Mouse (Mus musculus): ENCODE results near the gene Zfp992. TPM values are rescaled to one million over a fixed set of nuclear protein-coding genes. Genes with fewer than 3 reads are reported as not detected.
"Not testable (repeated sequence)": the region's sequence is repeated elsewhere in the genome, so short reads cannot be mapped to it uniquely, and the experiment has no call there.

The Zfp992 gene
- 0.73 and 1.2 TPM in 2 replicates for polyA plus RNA-seq (2015; fragmentation: Nextera tagmentation; extraction: Ambion mirVana)

- 87% methylated on average over 2 of the region's 2 CpGs for WGBS
- not testable (repeated sequence) for H3K9ac ChIP-seq (ENCODE audit: low read length); ATAC-seq (ENCODE audit: low read depth); H3K27ac ChIP-seq (ENCODE audit: low read length); H3K4me3 ChIP-seq (ENCODE audit: low read length); H3K4me1 ChIP-seq (replicated peaks; ENCODE audit: control insufficient read depth, insufficient read depth, low read length); H3K4me2 ChIP-seq (ENCODE audit: low read depth, low read length); H3K36me3 ChIP-seq (ENCODE audit: control insufficient read depth, insufficient read depth, low read length); H3K27me3 ChIP-seq (ENCODE audit: control insufficient read depth, insufficient read depth, low read depth, low read length)
- H3K9me3 ChIP-seq (ENCODE audit: control insufficient read depth, low read length), result peaks cover 22% of the 10 kb centered on the region
Observed at GRCm38 (mm10) chr4:146448950-146449349, at the start of gene Zfp992. Gene Zfp992 (plus strand): TSS chr4:146449023.

DNA sequence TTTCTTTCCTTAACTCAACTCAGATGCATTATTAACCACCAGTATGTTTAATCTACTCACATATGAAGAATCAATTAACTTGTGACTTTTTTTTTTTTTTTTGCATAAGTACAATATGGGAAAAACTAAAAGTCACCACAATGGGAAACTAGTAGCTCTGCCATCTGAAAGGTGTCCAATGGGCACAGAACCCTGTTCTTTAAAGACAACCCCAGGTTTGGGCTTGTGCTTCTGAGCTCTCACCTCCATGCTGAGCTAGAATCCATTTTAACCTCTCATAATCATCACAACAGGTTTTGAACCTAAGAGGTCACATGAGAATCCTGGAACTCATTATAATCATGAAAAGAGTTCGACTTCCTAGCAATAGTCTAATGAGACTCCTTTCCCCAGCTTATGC, 19.4 kb upstream of the Zfp992 start:
- not testable (repeated sequence) for H3K27me3 ChIP-seq (ENCODE audit: control insufficient read depth, insufficient read depth, low read depth, low read length); H3K9ac ChIP-seq (ENCODE audit: low read length); H3K36me3 ChIP-seq (ENCODE audit: control insufficient read depth, insufficient read depth, low read length); H3K9me3 ChIP-seq (ENCODE audit: control insufficient read depth, low read length); ATAC-seq (ENCODE audit: low read depth); H3K27ac ChIP-seq (ENCODE audit: low read length); H3K4me1 ChIP-seq (replicated peaks; ENCODE audit: control insufficient read depth, insufficient read depth, low read length); H3K4me2 ChIP-seq (ENCODE audit: low read depth, low read length); H3K4me3 ChIP-seq (ENCODE audit: low read length)
- WGBS, result 0% methylated on average over 1 of the region's 1 CpGs

DNA sequence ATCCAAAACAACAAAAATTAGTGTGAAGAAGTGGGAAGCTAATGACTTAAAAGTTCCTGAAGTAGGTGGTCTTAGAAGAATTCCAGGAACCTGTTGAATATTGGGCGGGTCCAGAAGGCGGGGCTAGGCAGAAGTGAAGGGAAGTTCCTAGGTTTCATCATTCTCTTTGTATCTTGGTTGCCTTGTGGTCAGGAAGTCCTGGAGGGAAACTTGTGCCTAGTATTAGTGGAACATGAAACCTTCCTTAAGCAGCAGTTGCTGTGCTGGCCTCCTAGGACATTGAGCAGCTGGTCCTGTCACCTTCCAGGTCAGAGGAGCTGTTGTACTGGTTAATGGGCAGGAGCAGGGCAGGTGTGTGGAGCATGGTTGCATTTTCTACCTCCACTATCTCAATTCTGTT, 17.9 kb upstream of the Zfp992 start:
- H3K4me1 ChIP-seq (replicated peaks; ENCODE audit: control insufficient read depth, insufficient read depth, low read length); H3K36me3 ChIP-seq (ENCODE audit: control insufficient read depth, insufficient read depth, low read length); H3K9ac ChIP-seq (ENCODE audit: low read length); H3K4me3 ChIP-seq (ENCODE audit: low read length); H3K4me2 ChIP-seq (ENCODE audit: low read depth, low read length); H3K27ac ChIP-seq (ENCODE audit: low read length); H3K27me3 ChIP-seq (ENCODE audit: control insufficient read depth, insufficient read depth, low read depth, low read length); ATAC-seq (ENCODE audit: low read depth): not testable (repeated sequence)
- peaks cover 11% of the 10 kb centered on the region for H3K9me3 ChIP-seq (ENCODE audit: control insufficient read depth, low read length)
- 61% methylated on average over 2 of the region's 2 CpGs for WGBS

GRCm38 (mm10) chr4:146435539-146435938, 13.3 kb upstream of the Zfp992 start:
- H3K4me3 ChIP-seq (ENCODE audit: low read length); ATAC-seq (ENCODE audit: low read depth); H3K9ac ChIP-seq (ENCODE audit: low read length); H3K27ac ChIP-seq (ENCODE audit: low read length); H3K4me2 ChIP-seq (ENCODE audit: low read depth, low read length); H3K4me1 ChIP-seq (replicated peaks; ENCODE audit: control insufficient read depth, insufficient read depth, low read length); H3K36me3 ChIP-seq (ENCODE audit: control insufficient read depth, insufficient read depth, low read length); H3K27me3 ChIP-seq (ENCODE audit: control insufficient read depth, insufficient read depth, low read depth, low read length): not testable (repeated sequence)
- peaks cover 13% of the 10 kb centered on the region for H3K9me3 ChIP-seq (ENCODE audit: control insufficient read depth, low read length)
- 79% methylated on average over 2 of the region's 2 CpGs for WGBS

DNA sequence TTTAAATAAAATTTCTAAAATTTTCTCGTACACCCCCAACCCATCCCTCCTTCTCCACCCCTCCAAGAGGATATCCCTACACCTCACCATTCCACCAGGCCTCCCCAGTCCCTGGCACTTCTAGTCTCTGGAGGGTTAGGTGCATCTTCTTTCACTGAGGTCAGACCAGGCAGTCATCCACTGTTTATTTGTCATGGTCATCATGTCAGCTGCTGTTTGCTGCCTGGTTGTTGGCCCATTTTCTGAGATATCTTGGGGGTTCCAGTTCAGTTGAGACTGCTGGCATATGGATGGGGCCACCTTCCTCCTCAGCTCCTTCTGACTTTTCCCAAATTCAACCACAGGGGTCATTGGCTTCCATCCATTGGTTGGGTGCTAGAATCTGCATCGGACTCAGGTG, 11.6 kb upstream of the Zfp992 start:
- not testable (repeated sequence) for ATAC-seq (ENCODE audit: low read depth); H3K4me2 ChIP-seq (ENCODE audit: low read depth, low read length); H3K9me3 ChIP-seq (ENCODE audit: control insufficient read depth, low read length); H3K9ac ChIP-seq (ENCODE audit: low read length); H3K27ac ChIP-seq (ENCODE audit: low read length); H3K27me3 ChIP-seq (ENCODE audit: control insufficient read depth, insufficient read depth, low read depth, low read length); H3K36me3 ChIP-seq (ENCODE audit: control insufficient read depth, insufficient read depth, low read length); H3K4me3 ChIP-seq (ENCODE audit: low read length); H3K4me1 ChIP-seq (replicated peaks; ENCODE audit: control insufficient read depth, insufficient read depth, low read length)
- WGBS, result 80% methylated on average over 1 of the region's 2 CpGs

- H3K27ac ChIP-seq (ENCODE audit: low read length); H3K36me3 ChIP-seq (ENCODE audit: control insufficient read depth, insufficient read depth, low read length); ATAC-seq (ENCODE audit: low read depth); H3K9ac ChIP-seq (ENCODE audit: low read length); H3K27me3 ChIP-seq (ENCODE audit: control insufficient read depth, insufficient read depth, low read depth, low read length); H3K4me2 ChIP-seq (ENCODE audit: low read depth, low read length); H3K4me1 ChIP-seq (replicated peaks; ENCODE audit: control insufficient read depth, insufficient read depth, low read length); H3K4me3 ChIP-seq (ENCODE audit: low read length): not testable (repeated sequence)
- peaks cover 14% of the 10 kb centered on the region for H3K9me3 ChIP-seq (ENCODE audit: control insufficient read depth, low read length)
Observed at GRCm38 (mm10) chr4:146444345-146444744, 4.5 kb upstream of the Zfp992 start.

- not testable (repeated sequence) for H3K4me1 ChIP-seq (replicated peaks; ENCODE audit: control insufficient read depth, insufficient read depth, low read length); H3K27me3 ChIP-seq (ENCODE audit: control insufficient read depth, insufficient read depth, low read depth, low read length); H3K4me2 ChIP-seq (ENCODE audit: low read depth, low read length); H3K36me3 ChIP-seq (ENCODE audit: control insufficient read depth, insufficient read depth, low read length); H3K9ac ChIP-seq (ENCODE audit: low read length); H3K27ac ChIP-seq (ENCODE audit: low read length); ATAC-seq (ENCODE audit: low read depth); H3K4me3 ChIP-seq (ENCODE audit: low read length)
- peaks cover 16% of the 10 kb centered on the region for H3K9me3 ChIP-seq (ENCODE audit: control insufficient read depth, low read length)
Observed at GRCm38 (mm10) chr4:146445121-146445520, 3.7 kb upstream of the Zfp992 start.

DNA sequence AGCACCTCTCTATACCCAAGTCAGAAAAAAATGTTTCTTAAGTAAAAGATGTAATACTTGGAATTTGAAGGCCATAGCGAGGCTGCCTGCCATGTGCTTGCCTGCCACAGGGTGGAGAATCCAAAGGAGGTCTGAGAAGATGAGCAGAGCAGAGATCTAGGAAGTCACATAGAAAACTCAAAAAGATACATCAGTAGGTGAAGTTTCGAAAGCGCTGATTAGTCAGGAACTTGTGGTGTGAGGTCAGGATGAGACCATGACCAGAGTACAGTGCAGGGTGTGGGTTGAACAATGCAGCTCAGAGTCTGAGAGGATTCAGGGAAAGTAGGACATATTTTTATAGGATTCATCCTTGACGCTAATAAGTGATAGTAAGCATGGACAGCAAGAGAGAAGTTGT, 2.7 kb upstream of the Zfp992 start:
- ATAC-seq (ENCODE audit: low read depth); H3K27ac ChIP-seq (ENCODE audit: low read length); H3K4me1 ChIP-seq (replicated peaks; ENCODE audit: control insufficient read depth, insufficient read depth, low read length); H3K4me3 ChIP-seq (ENCODE audit: low read length); H3K9ac ChIP-seq (ENCODE audit: low read length); H3K4me2 ChIP-seq (ENCODE audit: low read depth, low read length); H3K27me3 ChIP-seq (ENCODE audit: control insufficient read depth, insufficient read depth, low read depth, low read length); H3K36me3 ChIP-seq (ENCODE audit: control insufficient read depth, insufficient read depth, low read length): not testable (repeated sequence)
- WGBS, result 71% methylated on average over 4 of the region's 4 CpGs
- H3K9me3 ChIP-seq (ENCODE audit: control insufficient read depth, low read length), result peaks cover 18% of the 10 kb centered on the region

- H3K4me2 ChIP-seq (ENCODE audit: low read depth, low read length); ATAC-seq (ENCODE audit: low read depth); H3K27ac ChIP-seq (ENCODE audit: low read length); H3K4me3 ChIP-seq (ENCODE audit: low read length); H3K4me1 ChIP-seq (replicated peaks; ENCODE audit: control insufficient read depth, insufficient read depth, low read length); H3K36me3 ChIP-seq (ENCODE audit: control insufficient read depth, insufficient read depth, low read length); H3K27me3 ChIP-seq (ENCODE audit: control insufficient read depth, insufficient read depth, low read depth, low read length); H3K9ac ChIP-seq (ENCODE audit: low read length): not testable (repeated sequence)
- WGBS, result 83% methylated on average over 2 of the region's 2 CpGs
- H3K9me3 ChIP-seq (ENCODE audit: control insufficient read depth, low read length), result peaks cover 18% of the 10 kb centered on the region
Observed at GRCm38 (mm10) chr4:146447016-146447415, 1.8 kb upstream of the Zfp992 start.

- not testable (repeated sequence) for H3K27ac ChIP-seq (ENCODE audit: low read length); H3K4me1 ChIP-seq (replicated peaks; ENCODE audit: control insufficient read depth, insufficient read depth, low read length); H3K36me3 ChIP-seq (ENCODE audit: control insufficient read depth, insufficient read depth, low read length); H3K9ac ChIP-seq (ENCODE audit: low read length); H3K4me3 ChIP-seq (ENCODE audit: low read length); H3K27me3 ChIP-seq (ENCODE audit: control insufficient read depth, insufficient read depth, low read depth, low read length); ATAC-seq (ENCODE audit: low read depth); H3K4me2 ChIP-seq (ENCODE audit: low read depth, low read length)
- 79% methylated on average over 5 of the region's 5 CpGs for WGBS
- peaks cover 21% of the 10 kb centered on the region for H3K9me3 ChIP-seq (ENCODE audit: control insufficient read depth, low read length)
Observed at GRCm38 (mm10) chr4:146449711-146450110, 888 bp downstream of the Zfp992 start.
